Mouse (Mus musculus) neural tube, embryonic 13.5 days (tissue): ENCODE measurements around the gene Cntn1. TPM values are rescaled to one million over a fixed set of nuclear protein-coding genes. Genes with fewer than 3 reads are reported as not detected.

Experiments
- ATAC-seq: fragments of 200-750 bp; cut with Nextera tagmentation; 2 replicates; pipeline ENCODE4 v1.8.0; 2017; ENCODE audit warnings: low read depth, mild to moderate bottlenecking, moderate TSS enrichment, moderate library complexity
- H3K27ac ChIP-seq: fragments of 300-500 bp; sonication (generic); replicated peaks from 2 replicates; pipeline ENCODE4 v1.5.1; 2015; ENCODE audit warnings: moderate library complexity, mild to moderate bottlenecking, inconsistent platforms
- H3K27me3 ChIP-seq: fragments of 300-500 bp; sonication (generic); 2 replicates; pipeline ENCODE4 v1.6.1; 2015; ENCODE audit warnings: mild to moderate bottlenecking, inconsistent platforms
- H3K36me3 ChIP-seq: fragments of 300-500 bp; sonication (generic); 2 replicates; pipeline ENCODE4 v1.6.1; 2015; ENCODE audit warnings: mild to moderate bottlenecking, inconsistent platforms
- H3K4me1 ChIP-seq: fragments of 300-500 bp; sonication (generic); replicated peaks from 2 replicates; pipeline ENCODE4 v1.6.1; 2015; ENCODE audit warnings: inconsistent platforms
- H3K4me2 ChIP-seq: fragments of 300-500 bp; sonication (generic); 2 replicates; pipeline ENCODE4 v1.6.1; 2015; ENCODE audit warnings: inconsistent platforms, mild to moderate bottlenecking, moderate library complexity
- H3K4me3 ChIP-seq: fragments of 300-500 bp; sonication (generic); 2 replicates; pipeline ENCODE4 v1.5.1; 2015; ENCODE audit warnings: mild to moderate bottlenecking, inconsistent platforms
- H3K9ac ChIP-seq: fragments of 300-500 bp; sonication (generic); 2 replicates; pipeline ENCODE4 v1.6.1; 2015; ENCODE audit warnings: moderate library complexity, mild to moderate bottlenecking, inconsistent platforms
- H3K9me3 ChIP-seq: fragments of 300-500 bp; sonication (generic); 2 replicates; pipeline ENCODE4 v1.6.1; 2016; ENCODE audit warnings: inconsistent platforms
- WGBS: fragments of 180-500 bp; shearing (Covaris S2); methylation state at CpG from one replicate; pipeline ENCODE4 v1.1.7; 2015; 5-methylcytosine and 5-hydroxymethylcytosine counted together
- polyA plus RNA-seq: library from polyadenylated mRNA; unstranded; fragments of >200 nt; fragmentation: Nextera tagmentation; extraction: Ambion mirVana; gene quantifications from 2 replicates; pipeline ENCODE4 v1.2.1, GENCODE M21; 2015

Cntn1 gene
- polyA plus RNA-seq, 1 experiment from 2014 or later: 31.0 TPM

DNA sequence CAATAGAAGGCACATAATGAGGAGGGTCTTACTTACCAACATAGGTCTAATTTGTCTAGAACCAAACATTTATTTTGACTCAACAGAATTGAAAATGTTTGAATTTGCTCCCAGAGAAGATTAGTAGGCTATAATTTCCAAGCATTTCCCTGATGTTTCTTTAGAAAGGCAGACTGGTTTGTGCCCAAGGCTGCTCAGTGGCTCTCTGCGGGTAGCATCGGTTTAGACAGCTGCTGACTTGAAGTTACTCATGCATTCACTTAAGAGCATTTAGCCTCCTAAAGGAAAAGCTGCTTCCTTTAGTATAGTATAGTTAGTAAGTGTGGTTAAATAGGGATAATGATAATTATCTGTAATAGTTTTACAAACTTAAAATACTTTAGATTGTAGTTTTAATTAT is 104.0 kb downstream of the Cntn1 start:
- Histone ChIP-seq H3K4me3 (no peak overlapping the region), H3K27me3 (no peaks in the 10 kb centered on the region), H3K4me2 (no peak overlapping the region), H3K27ac (no peak overlapping the region), H3K4me1 (peaks cover 2% of the 10 kb centered on the region; the same call in 1 of the 2 replicates), H3K36me3 (no peaks in the 10 kb centered on the region), H3K9ac (no peak overlapping the region), H3K9me3 (no peaks in the 10 kb centered on the region)
- WGBS: 67% methylated on average over 2 of the region's 2 CpGs
- ATAC-seq: no peak

DNA sequence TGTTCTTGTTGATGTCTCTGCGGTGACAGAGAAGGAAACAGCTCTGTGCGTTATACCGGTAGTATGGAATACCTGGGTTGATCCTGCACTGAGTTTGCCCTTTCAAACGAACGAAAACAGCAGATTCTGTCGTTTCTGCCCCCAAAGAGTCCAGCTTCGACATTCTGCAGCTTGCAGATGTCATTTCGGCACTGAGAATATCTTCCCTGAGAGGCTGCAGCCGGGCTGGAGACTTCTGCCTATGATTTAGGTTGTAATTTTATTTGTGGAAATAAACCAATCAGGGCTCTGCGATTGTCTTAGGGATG is 109.8 kb downstream of the Cntn1 start:
- Histone ChIP-seq H3K27ac (peak overlapping the region; percentile 88), H3K36me3 (no peaks in the 10 kb centered on the region), H3K4me1 (peaks cover 29% of the 10 kb centered on the region), H3K27me3 (no peaks in the 10 kb centered on the region), H3K9ac (peak overlapping the region; percentile 65), H3K4me2 (peak overlapping the region; percentile 60), H3K4me3 (peak overlapping the region; percentile 36), H3K9me3 (no peaks in the 10 kb centered on the region)
- WGBS: 34% methylated on average over 10 of the region's 10 CpGs
- ATAC-seq: no peak

DNA sequence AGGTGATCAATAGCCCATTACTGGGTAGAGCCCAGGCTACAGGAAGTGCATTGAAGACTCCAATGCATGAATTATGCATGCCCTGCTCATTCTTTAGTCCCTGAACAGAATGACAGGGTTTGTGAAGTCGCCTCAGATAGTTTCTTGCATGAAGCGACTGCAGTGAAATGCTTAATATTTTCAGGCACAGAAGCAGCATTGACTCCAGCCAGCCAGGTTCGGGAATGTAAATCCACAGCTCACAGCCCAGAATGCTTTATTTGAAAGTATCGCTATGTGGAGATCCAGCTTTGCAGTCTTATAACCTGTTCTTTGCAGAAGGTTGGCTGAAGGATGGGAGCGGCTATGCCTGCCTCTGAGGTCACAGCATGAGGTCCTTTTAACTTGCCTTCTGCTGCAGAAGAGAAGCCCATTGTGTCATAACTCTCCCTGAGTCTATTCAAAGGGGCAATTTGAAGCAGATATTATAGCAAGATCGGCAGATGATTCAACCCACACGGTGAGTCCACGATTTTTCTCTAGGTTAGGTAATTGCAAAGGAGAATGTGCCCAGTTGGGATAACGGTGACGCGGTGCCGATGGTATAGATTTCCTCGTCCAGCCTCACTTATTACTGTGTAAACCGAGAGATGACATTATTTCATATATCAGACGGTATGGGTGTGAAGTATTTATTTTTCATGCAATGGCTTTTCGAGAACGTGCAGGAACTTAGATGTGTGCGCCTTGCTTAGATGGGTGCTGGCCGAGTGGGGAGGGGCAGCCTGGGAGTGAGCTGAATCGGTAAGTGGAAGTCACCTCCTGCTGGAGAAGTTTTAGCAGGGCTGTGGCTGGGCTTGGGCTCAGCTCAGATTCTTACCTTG is 110.4 kb downstream of the Cntn1 start:
- Histone ChIP-seq H3K4me1 (peaks cover 29% of the 10 kb centered on the region), H3K4me3 (peak overlapping the region; percentile 36), H3K9ac (peak overlapping the region; percentile 65), H3K36me3 (no peaks in the 10 kb centered on the region), H3K27ac (peak overlapping the region; percentile 88), H3K27me3 (no peaks in the 10 kb centered on the region), H3K9me3 (no peaks in the 10 kb centered on the region), H3K4me2 (peak overlapping the region; percentile 60)
- WGBS: 21% methylated on average over 20 of the region's 20 CpGs
- ATAC-seq: peak; percentile 87

DNA sequence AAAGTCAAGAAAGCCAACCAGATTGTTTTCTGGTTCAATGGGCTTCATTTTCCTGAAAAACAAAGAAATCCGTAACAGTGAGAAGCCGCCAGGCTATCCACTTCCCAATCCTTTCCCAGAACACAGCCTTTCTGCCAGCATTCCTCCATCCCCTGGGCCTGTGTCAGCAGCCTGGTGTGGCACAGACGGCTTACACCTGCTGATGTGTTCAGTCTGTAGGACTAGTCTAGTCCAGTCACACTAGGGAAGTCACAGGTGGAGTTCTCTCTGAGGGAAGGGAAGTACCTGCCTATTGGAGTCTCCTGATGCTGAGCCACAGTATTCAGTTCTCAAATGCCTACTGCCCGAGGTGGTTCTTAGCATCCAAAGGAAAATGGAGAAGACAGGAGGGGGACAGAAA is 111.9 kb downstream of the Cntn1 start:
- H3K27ac ChIP-seq: no peak overlapping the region
- H3K36me3 ChIP-seq: no peaks in the 10 kb centered on the region
- peak overlapping the region; percentile 38 for H3K4me2 ChIP-seq
- ATAC-seq: no peak
- no peaks in the 10 kb centered on the region for H3K27me3 ChIP-seq
- peak overlapping the region; percentile 9 for H3K4me3 ChIP-seq
- no peaks in the 10 kb centered on the region for H3K9me3 ChIP-seq
- 58% methylated on average over 4 of the region's 4 CpGs for WGBS
- H3K9ac ChIP-seq: 0 out of 2 replicates have a peak overlapping the region, but pooled peaks have one; percentile 34
- H3K4me1 ChIP-seq: peaks cover 29% of the 10 kb centered on the region

DNA sequence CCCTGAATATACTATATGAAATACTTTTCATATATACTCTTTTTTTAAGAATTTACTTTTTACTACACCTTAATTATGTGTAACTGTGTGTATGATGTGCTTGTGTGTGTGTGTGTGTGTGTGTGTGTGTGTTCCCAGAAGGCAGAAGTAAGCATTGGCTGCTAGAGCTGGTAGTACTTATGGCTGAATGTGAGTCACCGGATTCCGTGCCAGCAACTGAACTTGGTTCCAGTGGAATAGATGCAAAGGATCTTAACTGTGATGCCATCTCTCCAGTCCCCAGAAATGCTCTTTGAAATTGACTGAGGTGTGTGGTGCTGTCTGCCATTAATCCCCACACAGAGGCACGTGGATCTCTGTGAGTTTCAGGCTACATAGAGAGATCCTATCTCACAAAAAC is 113.2 kb downstream of the Cntn1 start:
- no peaks in the 10 kb centered on the region for H3K27me3 ChIP-seq
- H3K36me3 ChIP-seq: no peaks in the 10 kb centered on the region
- ATAC-seq: no peak
- no peaks in the 10 kb centered on the region for H3K9me3 ChIP-seq
- no peak overlapping the region for H3K27ac ChIP-seq
- peaks cover 29% of the 10 kb centered on the region for H3K4me1 ChIP-seq
- H3K4me3 ChIP-seq: no peak overlapping the region
- 86% methylated on average over 3 of the region's 3 CpGs for WGBS
- 0 out of 2 replicates have a peak overlapping the region, but pooled peaks have one; percentile 5 for H3K4me2 ChIP-seq
- no peak overlapping the region for H3K9ac ChIP-seq

DNA sequence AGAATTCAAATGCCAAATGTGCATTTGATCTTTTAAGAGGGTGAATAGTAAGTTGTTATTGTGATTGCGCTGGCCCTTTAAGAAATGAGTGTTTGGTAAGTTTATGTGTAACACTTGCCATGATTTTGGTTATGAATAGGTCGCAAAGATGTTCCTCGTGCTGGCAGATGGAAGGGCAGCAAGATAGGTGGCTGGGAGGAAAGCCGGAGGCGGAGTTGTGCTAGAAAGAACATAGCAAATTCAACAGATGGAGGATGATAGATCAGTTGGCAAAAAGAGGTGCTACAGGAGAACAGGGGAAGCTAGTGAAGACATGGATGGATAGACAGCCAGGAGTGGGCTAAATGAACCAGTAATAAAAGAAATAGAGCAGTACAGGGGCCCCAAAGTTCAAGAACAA is 115.3 kb downstream of the Cntn1 start:
- Histone ChIP-seq H3K4me1 (peaks cover 13% of the 10 kb centered on the region), H3K4me2 (no peak overlapping the region), H3K9ac (no peak overlapping the region), H3K9me3 (no peaks in the 10 kb centered on the region), H3K36me3 (no peaks in the 10 kb centered on the region), H3K4me3 (no peak overlapping the region), H3K27ac (no peak overlapping the region), H3K27me3 (no peaks in the 10 kb centered on the region)
- 80% methylated on average over 5 of the region's 5 CpGs for WGBS
- no peak for ATAC-seq

DNA sequence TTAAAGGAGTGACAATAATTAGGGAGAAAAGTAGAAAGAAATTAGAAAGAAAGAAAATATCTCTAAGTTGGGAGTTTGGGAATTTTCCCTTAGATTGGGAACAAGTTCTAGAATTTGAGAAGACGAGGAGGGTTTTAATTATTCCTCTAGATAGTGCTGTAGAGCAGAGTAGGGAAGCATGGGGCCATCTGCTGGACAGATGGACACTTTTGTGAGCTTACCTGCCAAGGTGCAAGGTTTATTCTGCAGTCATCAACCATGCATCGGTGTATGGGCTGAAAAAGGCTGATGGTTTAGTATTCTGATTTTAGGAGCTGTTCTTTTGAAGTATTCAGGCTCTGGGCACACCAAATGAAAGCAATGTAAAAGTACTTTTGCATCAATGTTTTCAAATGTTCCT is 124.8 kb downstream of the Cntn1 start:
- Histone ChIP-seq H3K36me3 (no peaks in the 10 kb centered on the region), H3K9ac (no peak overlapping the region), H3K4me1 (0 out of 2 replicates have a peak, but pooled peaks cover 5% of the 10 kb centered on the region), H3K4me3 (no peak overlapping the region), H3K27me3 (no peaks in the 10 kb centered on the region), H3K27ac (no peak overlapping the region), H3K4me2 (no peak overlapping the region), H3K9me3 (no peaks in the 10 kb centered on the region)
- WGBS: 86% methylated on average over 2 of the region's 2 CpGs
- no peak for ATAC-seq

DNA sequence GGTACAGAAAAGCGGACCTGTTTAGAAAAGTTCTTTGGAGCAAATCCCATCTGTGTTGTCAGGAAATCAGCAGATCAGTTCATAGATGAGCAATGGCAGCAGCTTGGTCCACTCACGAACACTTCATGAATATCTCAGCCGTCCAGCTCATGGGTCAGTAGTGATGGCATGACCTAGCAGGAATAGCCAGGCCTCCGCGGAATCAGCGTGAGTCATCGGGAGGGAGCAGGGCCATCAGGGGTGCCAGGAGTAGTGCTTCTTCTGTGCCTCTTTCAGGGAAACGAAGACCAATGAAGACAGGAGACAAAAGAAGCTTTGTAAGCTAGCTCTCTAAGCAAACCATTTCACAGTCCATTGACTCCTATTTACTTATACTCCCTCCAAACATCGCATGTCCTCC is 126.4 kb downstream of the Cntn1 start:
- 46% methylated on average over 9 of the region's 9 CpGs for WGBS
- Histone ChIP-seq H3K9me3 (no peaks in the 10 kb centered on the region), H3K27me3 (no peaks in the 10 kb centered on the region), H3K9ac (no peak overlapping the region), H3K4me2 (no peak overlapping the region), H3K4me1 (0 out of 2 replicates have a peak, but pooled peaks cover 5% of the 10 kb centered on the region), H3K27ac (no peak overlapping the region), H3K36me3 (no peaks in the 10 kb centered on the region), H3K4me3 (no peak overlapping the region)
- no peak for ATAC-seq

DNA sequence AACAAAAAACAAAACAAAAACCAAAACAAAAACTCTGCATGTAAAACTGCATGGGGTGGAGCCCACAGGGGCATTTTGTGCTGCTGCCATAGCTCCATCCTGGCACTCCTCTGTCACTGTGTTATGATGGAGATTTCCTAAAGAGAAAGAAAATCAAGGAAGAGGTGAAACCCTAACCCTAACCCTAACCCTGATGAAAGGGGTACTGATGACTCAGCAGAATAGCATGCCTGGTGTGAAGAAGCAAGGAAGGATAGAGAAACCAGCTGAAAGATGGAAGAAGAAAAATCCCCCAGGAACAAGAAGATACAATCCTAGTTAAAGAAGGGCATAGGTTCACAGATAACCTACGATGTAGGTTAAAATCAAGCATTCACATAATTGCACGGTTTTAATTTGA is 134.5 kb downstream of the Cntn1 start:
- Histone ChIP-seq H3K9ac (no peak overlapping the region), H3K9me3 (no peaks in the 10 kb centered on the region), H3K36me3 (no peaks in the 10 kb centered on the region), H3K27me3 (no peaks in the 10 kb centered on the region), H3K4me1 (no peaks in the 10 kb centered on the region), H3K4me2 (no peak overlapping the region), H3K4me3 (no peak overlapping the region), H3K27ac (no peak overlapping the region)
- ATAC-seq: no peak
- 91% methylated on average over 2 of the region's 2 CpGs for WGBS

DNA sequence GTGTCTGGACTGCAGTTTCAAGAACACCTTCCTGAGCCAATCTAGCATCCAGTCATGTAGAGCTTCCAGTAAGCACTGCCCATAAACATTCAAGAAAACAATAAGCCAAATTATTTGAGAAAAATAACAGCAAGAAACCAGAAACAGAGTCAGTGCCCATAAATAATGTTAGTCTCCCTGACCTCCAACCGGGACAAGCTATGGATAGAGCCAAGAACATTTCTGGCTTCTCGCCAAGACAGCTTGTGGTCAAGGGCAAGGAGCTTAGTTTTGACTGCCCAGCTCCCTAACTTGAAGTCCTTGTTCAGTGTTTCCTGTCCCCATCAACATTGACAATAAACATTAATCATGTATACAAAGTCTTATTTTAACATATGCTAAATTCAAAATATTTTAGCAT is 139.0 kb downstream of the Cntn1 start:
- 63% methylated on average over 2 of the region's 2 CpGs for WGBS
- H3K4me2 ChIP-seq: no peak overlapping the region
- no peak overlapping the region for H3K27ac ChIP-seq
- H3K27me3 ChIP-seq: no peaks in the 10 kb centered on the region
- no peak overlapping the region for H3K4me3 ChIP-seq
- no peak for ATAC-seq
- no peak overlapping the region for H3K9ac ChIP-seq
- H3K9me3 ChIP-seq: peaks cover 9% of the 10 kb centered on the region; the same call in 1 of the 2 replicates
- H3K36me3 ChIP-seq: no peaks in the 10 kb centered on the region
- no peaks in the 10 kb centered on the region for H3K4me1 ChIP-seq

DNA sequence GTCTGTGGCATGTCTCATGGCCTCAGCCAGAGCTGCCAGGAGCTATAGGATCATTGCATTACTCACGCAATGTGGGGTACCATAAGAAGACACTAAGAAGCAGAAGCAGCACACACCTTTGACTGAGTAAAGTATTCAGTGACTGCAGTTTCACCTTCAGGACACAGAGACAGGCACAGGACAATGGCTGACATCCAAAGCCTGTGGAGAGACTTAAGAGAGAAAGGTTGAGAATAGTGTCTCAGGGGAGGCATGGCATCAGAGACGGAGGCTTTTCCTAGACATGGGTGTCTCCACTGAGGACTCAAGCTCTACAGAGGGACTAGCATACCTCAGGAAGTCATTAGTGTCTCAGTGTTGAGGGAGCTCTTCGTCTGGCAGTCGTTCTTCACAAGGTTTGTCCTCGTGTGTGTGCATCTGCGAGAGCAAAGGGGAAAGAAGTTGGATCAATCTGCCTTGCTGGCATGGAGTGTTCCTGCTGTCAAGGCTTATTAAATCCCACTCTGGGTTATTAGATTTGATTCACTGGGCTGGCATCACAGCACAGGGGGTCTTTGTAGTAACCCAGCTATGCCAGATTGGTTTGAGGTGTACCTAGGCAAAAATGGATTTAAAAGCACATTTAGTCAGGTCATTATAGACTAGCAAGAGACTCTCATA is 149.5 kb downstream of the Cntn1 start:
- Histone ChIP-seq H3K4me2 (no peak overlapping the region), H3K4me3 (no peak overlapping the region), H3K36me3 (no peaks in the 10 kb centered on the region), H3K4me1 (no peaks in the 10 kb centered on the region), H3K27me3 (no peaks in the 10 kb centered on the region), H3K27ac (no peak overlapping the region), H3K9ac (no peak overlapping the region), H3K9me3 (no peaks in the 10 kb centered on the region)
- no peak for ATAC-seq
- 74% methylated on average over 6 of the region's 6 CpGs for WGBS

DNA sequence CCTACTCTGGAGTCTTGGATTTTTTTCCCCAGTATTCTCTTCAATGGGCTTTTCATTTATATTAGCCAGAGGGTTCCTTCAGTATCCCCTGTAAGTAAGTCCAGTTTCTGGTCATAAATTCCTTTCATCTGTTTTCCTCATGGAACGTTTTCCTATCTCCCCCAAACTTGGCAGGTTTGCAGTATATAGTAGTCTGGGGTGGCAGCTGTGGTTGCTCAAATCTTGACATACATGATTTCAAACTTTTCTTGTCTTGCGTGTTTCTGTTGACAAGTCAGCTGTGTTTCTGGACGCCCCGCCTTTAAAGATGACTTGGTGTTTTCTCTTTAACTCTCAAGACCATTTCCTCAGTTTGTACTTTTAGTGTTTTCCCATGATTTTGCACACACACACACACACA is 155.7 kb downstream of the Cntn1 start:
- no peak for ATAC-seq
- H3K9ac ChIP-seq: no peak overlapping the region
- 90% methylated on average over 4 of the region's 4 CpGs for WGBS
- no peak overlapping the region for H3K27ac ChIP-seq
- no peak overlapping the region for H3K4me2 ChIP-seq
- no peaks in the 10 kb centered on the region for H3K9me3 ChIP-seq
- no peaks in the 10 kb centered on the region for H3K27me3 ChIP-seq
- H3K36me3 ChIP-seq: no peaks in the 10 kb centered on the region
- no peak overlapping the region for H3K4me3 ChIP-seq
- no peaks in the 10 kb centered on the region for H3K4me1 ChIP-seq
